Mouse (Mus musculus): ENCODE measurements around the gene Map6.

Gene Map6

GRCm38 (mm10) chr7:99267897-99268505, 754 bp downstream of the Map6 start:
- peak; percentile 8 for DNase-seq

- DNase-seq: no peak
Observed at GRCm38 (mm10) chr7:99268506-99268900, 1.3 kb downstream of the Map6 start.

- DNase-seq: no peak
Observed at GRCm38 (mm10) chr7:99268951-99269945, 2.0 kb downstream of the Map6 start.

- DNase-seq: no peak
Observed at GRCm38 (mm10) chr7:99271630-99272029, 4.4 kb downstream of the Map6 start.

- DNase-seq: no peak
Observed at GRCm38 (mm10) chr7:99275131-99275530, 7.9 kb downstream of the Map6 start.

GRCm38 (mm10) chr7:99276679-99277078, 9.4 kb downstream of the Map6 start:
- no peak for DNase-seq

- DNase-seq: no peak
Observed at GRCm38 (mm10) chr7:99278309-99278708, 11.1 kb downstream of the Map6 start.

GRCm38 (mm10) chr7:99279586-99279985, 12.3 kb downstream of the Map6 start:
- DNase-seq: no peak

- no peak for DNase-seq
Observed at GRCm38 (mm10) chr7:99287287-99287686, 20.0 kb downstream of the Map6 start.

- peak; percentile 14 for DNase-seq
Observed at GRCm38 (mm10) chr7:99290008-99290407, 22.8 kb downstream of the Map6 start.

GRCm38 (mm10) chr7:99290925-99291324, 23.7 kb downstream of the Map6 start:
- no peak for DNase-seq

- no peak for DNase-seq
Observed at GRCm38 (mm10) chr7:99294198-99294780, 27.0 kb downstream of the Map6 start.

- no peak for DNase-seq
Observed at GRCm38 (mm10) chr7:99295104-99295503, 27.9 kb downstream of the Map6 start.

- DNase-seq: no peak
Observed at GRCm38 (mm10) chr7:99300650-99301175, 33.5 kb downstream of the Map6 start.

GRCm38 (mm10) chr7:99304029-99304428, 36.8 kb downstream of the Map6 start:
- no peak for DNase-seq

GRCm38 (mm10) chr7:99304949-99305372, 37.7 kb downstream of the Map6 start:
- DNase-seq: no peak

- no peak for DNase-seq
Observed at GRCm38 (mm10) chr7:99305688-99306087, 38.4 kb downstream of the Map6 start.

GRCm38 (mm10) chr7:99306640-99307039, 39.4 kb downstream of the Map6 start:
- DNase-seq: no peak

- peak; percentile 27 for DNase-seq
Observed at GRCm38 (mm10) chr7:99311433-99311832, 44.2 kb downstream of the Map6 start.

- DNase-seq: no peak
Observed at GRCm38 (mm10) chr7:99312058-99312457, 44.8 kb downstream of the Map6 start.

GRCm38 (mm10) chr7:99312671-99313143, 45.5 kb downstream of the Map6 start:
- no peak for DNase-seq

- no peak for DNase-seq
Observed at GRCm38 (mm10) chr7:99313253-99313652, 46.0 kb downstream of the Map6 start.

GRCm38 (mm10) chr7:99314565-99314964, 47.3 kb downstream of the Map6 start:
- no peak for DNase-seq
